Mouse (Mus musculus): ENCODE data around the gene Tlr12.
"Not testable (repeated sequence)": the region's sequence is repeated elsewhere in the genome, so short reads cannot be mapped to it uniquely, and the experiment has no call there.

Tlr12 gene

GRCm38 (mm10) chr4:128618246-128618911 lies at the start of gene Tlr12:
Tlr12 (minus strand) TSS chr4:128618619.
- no peak for DNase-seq

GRCm38 (mm10) chr4:128667195-128667594 lies 48.8 kb upstream of the Tlr12 start:
- not testable (repeated sequence) for DNase-seq

GRCm38 (mm10) chr4:128666362-128666761 lies 47.9 kb upstream of the Tlr12 start:
- DNase-seq, result not testable (repeated sequence)

GRCm38 (mm10) chr4:128664002-128664401 lies 45.6 kb upstream of the Tlr12 start:
- DNase-seq, result no peak

- no peak for DNase-seq
Observed at GRCm38 (mm10) chr4:128661063-128661462, 42.6 kb upstream of the Tlr12 start.

- DNase-seq, result no peak
Observed at GRCm38 (mm10) chr4:128660196-128660595, 41.8 kb upstream of the Tlr12 start.

- no peak for DNase-seq
Observed at GRCm38 (mm10) chr4:128655446-128655845, 37.0 kb upstream of the Tlr12 start.

- DNase-seq, result peak; percentile 98
Observed at GRCm38 (mm10) chr4:128654505-128655381, 36.3 kb upstream of the Tlr12 start, which contains the start of gene Phc2. Phc2 (plus strand) TSS chr4:128654702.

- DNase-seq, result no peak
Observed at GRCm38 (mm10) chr4:128652584-128653298, 34.3 kb upstream of the Tlr12 start.

- DNase-seq, result peak; percentile 95
Observed at GRCm38 (mm10) chr4:128651530-128651929, 33.1 kb upstream of the Tlr12 start.

- no peak for DNase-seq
Observed at GRCm38 (mm10) chr4:128648567-128649255, 30.3 kb upstream of the Tlr12 start.

GRCm38 (mm10) chr4:128646762-128647161 lies 28.3 kb upstream of the Tlr12 start:
- DNase-seq, result no peak

- DNase-seq, result no peak
Observed at GRCm38 (mm10) chr4:128645896-128646295, 27.5 kb upstream of the Tlr12 start.

- DNase-seq, result no peak
Observed at GRCm38 (mm10) chr4:128641766-128642717, 23.6 kb upstream of the Tlr12 start.

GRCm38 (mm10) chr4:128638265-128638923 lies 20.0 kb upstream of the Tlr12 start:
- no peak for DNase-seq

GRCm38 (mm10) chr4:128637250-128637649 lies 18.8 kb upstream of the Tlr12 start:
- no peak for DNase-seq

GRCm38 (mm10) chr4:128635894-128636585 lies 17.6 kb upstream of the Tlr12 start:
- no peak for DNase-seq

GRCm38 (mm10) chr4:128635451-128635850 lies 17.0 kb upstream of the Tlr12 start:
- no peak for DNase-seq

- no peak for DNase-seq
Observed at GRCm38 (mm10) chr4:128621109-128621508, 2.7 kb upstream of the Tlr12 start.

GRCm38 (mm10) chr4:128620572-128620971 lies 2.2 kb upstream of the Tlr12 start:
- no peak for DNase-seq

Measured in cerebellum, adult 9-10 months (tissue).